Mouse (Mus musculus): ENCODE measurements around the gene Nanos1. TPM values are rescaled to one million over a fixed set of nuclear protein-coding genes. Genes with fewer than 3 reads are reported as not detected.

Gene Nanos1
- polyA plus RNA-seq, 1 experiment from 2014 or later = 1.2 TPM

DNA sequence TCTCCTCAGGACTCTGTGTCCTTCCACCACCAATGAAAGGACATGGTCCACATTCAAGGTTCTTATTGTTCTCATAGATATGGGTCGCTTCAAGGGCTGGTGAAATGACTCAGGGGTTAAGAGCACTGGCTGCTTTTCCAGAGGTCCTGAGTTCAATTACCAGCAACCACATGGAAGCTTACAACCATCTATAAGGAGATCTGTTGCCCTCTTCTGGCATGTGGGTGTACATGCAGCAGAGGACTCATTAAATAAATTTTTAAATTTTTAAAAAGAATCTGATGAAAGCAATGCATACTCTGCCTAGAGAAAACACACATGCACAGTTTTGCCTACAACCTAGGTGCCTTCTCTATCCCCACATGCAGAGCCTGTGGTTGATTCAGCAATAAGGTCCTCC is 15.2 kb upstream of the Nanos1 start:
- Histone ChIP-seq H3K9me3 (ENCODE audit: control insufficient read depth, low read length) (no peaks in the 10 kb centered on the region), H3K9ac (ENCODE audit: low read length) (no peak overlapping the region), H3K4me2 (ENCODE audit: low read length) (no peak overlapping the region), H3K4me1 (replicated peaks; ENCODE audit: control insufficient read depth, insufficient read depth, low read length) (no peaks in the 10 kb centered on the region), H3K4me3 (ENCODE audit: low read depth, low read length) (no peak overlapping the region), H3K27me3 (replicated peaks; ENCODE audit: control insufficient read depth, insufficient read depth, low read length) (no peaks in the 10 kb centered on the region), H3K36me3 (ENCODE audit: control insufficient read depth, insufficient read depth, low read length) (no peaks in the 10 kb centered on the region), H3K27ac (ENCODE audit: low read depth) (no peak overlapping the region)
- WGBS = 52% methylated on average over 1 of the region's 1 CpGs
- ATAC-seq (replicated peaks; ENCODE audit: low FRiP score, low TSS enrichment, low read depth) (no peak), DNase-seq (ENCODE audit: low spot score) (no peak)

DNA sequence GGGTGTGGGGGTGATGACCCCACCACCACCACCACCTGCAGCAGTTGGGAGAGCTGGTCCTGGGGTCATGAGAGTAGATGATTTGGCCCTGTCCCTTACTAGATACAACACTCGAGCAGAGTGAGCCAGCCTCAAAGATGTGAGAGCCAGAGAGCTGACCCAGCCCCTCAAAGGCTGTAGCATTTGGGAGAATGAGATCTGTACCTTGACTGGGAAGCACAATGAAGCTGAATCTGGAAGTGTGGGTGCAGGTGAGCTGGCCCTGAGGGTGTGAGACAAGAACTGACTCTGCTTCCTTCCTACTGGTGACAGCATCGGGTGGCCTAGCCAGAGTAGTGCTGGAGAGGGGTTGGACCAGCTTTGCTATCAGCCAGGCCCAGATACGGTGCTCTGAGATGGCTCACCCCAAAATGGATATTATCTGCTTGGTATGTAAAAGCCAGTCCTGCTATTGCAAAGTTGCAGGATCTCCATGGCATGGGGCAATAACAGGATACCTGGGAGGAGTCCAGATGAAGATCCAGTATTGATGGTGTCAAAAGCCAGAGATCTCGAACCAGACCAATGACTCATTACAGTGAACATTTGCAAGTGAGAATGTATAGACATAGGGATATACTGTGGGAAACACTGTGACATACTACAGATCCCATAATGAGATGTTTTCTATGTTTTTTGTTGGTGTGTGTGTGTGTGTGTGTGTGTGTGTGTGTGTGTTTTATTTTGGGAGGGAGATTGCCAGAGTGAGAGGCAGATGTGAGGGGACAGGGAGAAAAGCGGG is 11.8 kb upstream of the Nanos1 start:
- ATAC-seq (replicated peaks; ENCODE audit: low FRiP score, low TSS enrichment, low read depth) (no peak), DNase-seq (ENCODE audit: low spot score) (no peak)
- Histone ChIP-seq H3K36me3 (ENCODE audit: control insufficient read depth, insufficient read depth, low read length) (no peaks in the 10 kb centered on the region), H3K27me3 (replicated peaks; ENCODE audit: control insufficient read depth, insufficient read depth, low read length) (no peaks in the 10 kb centered on the region), H3K4me3 (ENCODE audit: low read depth, low read length) (no peak overlapping the region), H3K4me2 (ENCODE audit: low read length) (no peak overlapping the region), H3K27ac (ENCODE audit: low read depth) (no peak overlapping the region), H3K9me3 (ENCODE audit: control insufficient read depth, low read length) (no peaks in the 10 kb centered on the region), H3K4me1 (replicated peaks; ENCODE audit: control insufficient read depth, insufficient read depth, low read length) (no peaks in the 10 kb centered on the region), H3K9ac (ENCODE audit: low read length) (no peak overlapping the region)
- WGBS = 69% methylated on average over 5 of the region's 5 CpGs

DNA sequence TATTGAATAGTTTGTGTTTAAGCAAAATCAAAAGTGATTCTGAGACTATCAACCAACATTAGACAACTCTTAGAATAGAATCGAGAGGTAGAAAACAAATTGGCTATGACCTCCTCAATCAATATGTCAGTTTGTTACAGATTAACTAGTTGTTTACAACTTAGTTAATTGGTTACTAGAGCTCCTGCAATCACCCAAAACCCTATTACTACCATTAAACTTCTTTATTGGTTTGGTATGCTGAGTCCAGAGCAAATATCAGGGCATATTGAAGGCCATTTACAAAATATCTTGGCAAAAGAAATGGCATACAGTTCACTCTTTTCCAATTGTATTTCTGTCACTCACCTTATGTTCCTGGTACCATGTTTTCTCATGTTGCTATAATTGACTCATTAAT is 8.0 kb upstream of the Nanos1 start:
- Histone ChIP-seq H3K9ac (ENCODE audit: low read length) (no peak overlapping the region), H3K4me2 (ENCODE audit: low read length) (no peak overlapping the region), H3K9me3 (ENCODE audit: control insufficient read depth, low read length) (no peaks in the 10 kb centered on the region), H3K4me3 (ENCODE audit: low read depth, low read length) (no peak overlapping the region), H3K27ac (ENCODE audit: low read depth) (no peak overlapping the region), H3K27me3 (replicated peaks; ENCODE audit: control insufficient read depth, insufficient read depth, low read length) (no peaks in the 10 kb centered on the region), H3K4me1 (replicated peaks; ENCODE audit: control insufficient read depth, insufficient read depth, low read length) (no peaks in the 10 kb centered on the region), H3K36me3 (ENCODE audit: control insufficient read depth, insufficient read depth, low read length) (no peaks in the 10 kb centered on the region)
- ATAC-seq (replicated peaks; ENCODE audit: low FRiP score, low TSS enrichment, low read depth) (no peak), DNase-seq (ENCODE audit: low spot score) (no peak)
- 67% methylated on average over 1 of the region's 1 CpGs for WGBS

DNA sequence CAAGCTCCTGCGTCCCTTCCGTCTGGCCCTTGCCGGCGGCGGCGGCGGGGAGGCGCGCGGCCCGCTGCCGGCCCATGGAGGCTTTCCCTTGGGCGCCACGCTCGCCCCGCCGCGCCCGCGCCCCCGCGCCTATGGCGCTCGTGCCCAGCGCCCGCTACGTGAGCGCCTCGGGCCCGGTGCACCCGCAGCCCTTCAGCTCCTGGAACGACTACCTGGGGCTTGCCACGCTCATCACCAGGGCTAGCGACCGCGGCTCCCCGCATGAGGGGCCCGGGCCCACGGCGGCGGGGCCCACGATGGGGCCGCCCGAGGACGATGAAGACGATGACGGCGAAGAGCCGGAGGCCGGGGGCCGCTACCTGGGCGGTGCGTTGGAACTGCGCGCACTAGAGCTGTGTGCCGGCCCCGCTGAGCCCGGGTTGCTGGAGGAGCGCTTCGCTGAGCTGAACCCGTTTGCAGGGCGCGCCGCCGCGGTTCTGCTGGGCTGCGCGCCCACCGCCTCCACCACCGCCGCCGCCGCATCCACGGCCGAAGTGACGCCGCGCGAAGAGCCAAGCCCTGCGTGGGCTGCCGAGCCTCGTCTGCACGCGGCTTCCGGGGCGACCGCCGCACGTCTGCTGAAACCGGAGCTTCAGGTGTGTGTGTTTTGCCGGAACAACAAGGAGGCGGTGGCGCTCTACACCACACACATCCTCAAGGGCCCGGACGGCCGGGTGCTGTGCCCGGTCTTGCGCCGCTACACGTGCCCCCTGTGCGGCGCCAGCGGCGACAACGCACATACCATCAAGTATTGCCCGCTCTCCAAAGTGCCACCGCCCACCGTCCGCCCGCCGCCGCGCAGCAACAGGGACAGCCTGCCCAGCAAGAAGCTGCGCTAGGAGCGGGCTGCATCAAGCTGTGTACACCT is 658 bp downstream of the Nanos1 start:
- peak; percentile 58 for ATAC-seq (replicated peaks; ENCODE audit: low FRiP score, low TSS enrichment, low read depth)
- H3K27ac ChIP-seq (ENCODE audit: low read depth) = 0 out of 2 replicates have a peak overlapping the region, but pooled peaks have one; percentile 22
- under 1% methylated on average over 91 of the region's 115 CpGs for WGBS
- peak overlapping the region; percentile 100 for H3K4me2 ChIP-seq (ENCODE audit: low read length)
- no peaks in the 10 kb centered on the region for H3K9me3 ChIP-seq (ENCODE audit: control insufficient read depth, low read length)
- peak; percentile 74 for DNase-seq (ENCODE audit: low spot score)
- peaks cover 10% of the 10 kb centered on the region for H3K36me3 ChIP-seq (ENCODE audit: control insufficient read depth, insufficient read depth, low read length)
- peaks cover 7% of the 10 kb centered on the region; the same call in 1 of the 2 replicates for H3K4me1 ChIP-seq (replicated peaks; ENCODE audit: control insufficient read depth, insufficient read depth, low read length)
- H3K4me3 ChIP-seq (ENCODE audit: low read depth, low read length) = peak overlapping the region; percentile 71
- H3K9ac ChIP-seq (ENCODE audit: low read length) = peak overlapping the region; percentile 55
- 0 out of 2 replicates have a peak, but pooled peaks cover 8% of the 10 kb centered on the region for H3K27me3 ChIP-seq (replicated peaks; ENCODE audit: control insufficient read depth, insufficient read depth, low read length)

DNA sequence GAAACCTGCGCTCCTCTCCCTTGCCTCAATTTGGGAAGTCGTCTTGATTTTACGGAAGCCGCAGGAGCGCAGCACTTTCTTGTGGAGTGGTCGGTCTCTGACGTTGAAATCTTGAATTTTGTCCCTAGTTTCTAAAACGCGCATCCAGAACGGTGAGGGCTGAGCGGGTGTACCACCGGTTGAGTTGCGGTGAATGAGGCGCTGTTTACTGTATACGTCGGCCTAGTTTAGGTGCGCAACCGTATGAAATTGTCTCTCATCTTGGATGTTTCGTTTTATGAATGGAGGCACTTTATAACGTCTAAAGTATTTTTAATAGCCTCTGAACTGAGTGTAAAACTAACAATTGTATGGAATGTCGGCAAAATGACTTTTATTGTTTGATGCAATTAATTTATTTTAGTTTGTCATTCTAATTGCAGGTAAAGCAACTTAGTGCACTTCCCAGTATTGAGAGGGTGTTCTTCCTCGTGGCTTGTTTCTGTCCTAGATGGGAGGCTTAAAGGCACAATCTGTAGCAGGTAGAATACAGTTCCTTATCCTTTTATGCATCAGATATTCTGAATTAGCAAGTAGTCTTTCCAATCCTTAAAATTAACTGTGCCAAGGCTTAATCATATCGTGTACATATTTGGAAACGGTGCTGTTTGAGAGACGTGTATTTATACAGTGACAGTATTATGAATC is 1.5 kb downstream of the Nanos1 start:
- H3K4me3 ChIP-seq (ENCODE audit: low read depth, low read length) = peak overlapping the region; percentile 71
- peak overlapping the region; percentile 100 for H3K4me2 ChIP-seq (ENCODE audit: low read length)
- H3K4me1 ChIP-seq (replicated peaks; ENCODE audit: control insufficient read depth, insufficient read depth, low read length) = peaks cover 7% of the 10 kb centered on the region; the same call in 1 of the 2 replicates
- 0 out of 2 replicates have a peak, but pooled peaks cover 8% of the 10 kb centered on the region for H3K27me3 ChIP-seq (replicated peaks; ENCODE audit: control insufficient read depth, insufficient read depth, low read length)
- H3K27ac ChIP-seq (ENCODE audit: low read depth) = no peak overlapping the region
- 6% methylated on average over 25 of the region's 25 CpGs for WGBS
- H3K9ac ChIP-seq (ENCODE audit: low read length) = peak overlapping the region; percentile 55
- H3K9me3 ChIP-seq (ENCODE audit: control insufficient read depth, low read length) = no peaks in the 10 kb centered on the region
- peak; percentile 6; the same call in 1 of the 2 replicates for ATAC-seq (replicated peaks; ENCODE audit: low FRiP score, low TSS enrichment, low read depth)
- peaks cover 14% of the 10 kb centered on the region for H3K36me3 ChIP-seq (ENCODE audit: control insufficient read depth, insufficient read depth, low read length)
- DNase-seq (ENCODE audit: low spot score) = peak; percentile 72

DNA sequence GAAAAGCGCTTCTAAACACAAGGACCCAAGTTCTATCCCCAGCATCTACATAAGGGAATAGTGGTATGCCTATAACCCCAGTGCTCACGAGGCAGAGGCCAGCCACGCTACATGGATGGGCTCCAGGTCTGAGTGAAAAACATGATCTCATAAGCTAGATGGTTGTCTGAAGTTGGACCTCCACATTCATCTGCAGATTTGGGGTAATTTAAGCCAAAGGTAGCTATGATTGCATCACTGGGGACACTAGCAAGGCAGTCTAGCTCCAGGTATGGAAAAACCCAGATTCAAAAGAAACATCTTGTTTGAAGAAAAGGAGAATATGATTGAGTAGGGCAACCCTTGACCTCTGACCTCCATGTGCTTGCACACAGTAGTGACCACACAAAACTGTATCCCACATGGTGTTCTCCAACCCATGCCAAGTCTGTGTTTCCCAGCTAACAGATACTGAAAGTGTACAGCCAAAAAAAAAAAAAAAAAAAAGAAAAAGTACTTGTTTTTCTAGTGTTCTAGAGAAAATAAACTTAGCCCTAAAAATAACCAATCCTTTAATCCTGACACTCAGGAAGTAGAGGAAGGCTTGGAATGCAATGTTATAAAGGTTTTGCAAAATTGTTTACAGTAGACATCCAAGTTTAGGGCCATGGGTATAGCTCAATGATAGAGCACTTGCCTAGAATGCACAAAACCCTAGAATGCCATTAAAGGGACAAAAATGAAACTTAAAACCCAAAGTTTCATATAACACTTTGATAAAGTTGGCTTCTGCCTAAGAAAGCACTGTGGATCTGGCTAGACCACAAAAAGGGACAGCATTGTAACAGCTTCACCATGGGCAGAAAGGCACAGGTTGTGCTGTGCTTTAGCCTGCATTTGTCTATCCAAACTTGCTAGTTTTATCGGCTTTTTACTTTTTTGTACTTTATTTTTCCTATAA is 3.4 kb downstream of the Nanos1 start:
- DNase-seq (ENCODE audit: low spot score) (no peak), ATAC-seq (replicated peaks; ENCODE audit: low FRiP score, low TSS enrichment, low read depth) (no peak)
- Histone ChIP-seq H3K4me3 (ENCODE audit: low read depth, low read length) (no peak overlapping the region), H3K9ac (ENCODE audit: low read length) (no peak overlapping the region), H3K4me2 (ENCODE audit: low read length) (no peak overlapping the region), H3K27ac (ENCODE audit: low read depth) (no peak overlapping the region), H3K4me1 (replicated peaks; ENCODE audit: control insufficient read depth, insufficient read depth, low read length) (peaks cover 7% of the 10 kb centered on the region; the same call in 1 of the 2 replicates), H3K36me3 (ENCODE audit: control insufficient read depth, insufficient read depth, low read length) (peaks cover 34% of the 10 kb centered on the region), H3K9me3 (ENCODE audit: control insufficient read depth, low read length) (no peaks in the 10 kb centered on the region), H3K27me3 (replicated peaks; ENCODE audit: control insufficient read depth, insufficient read depth, low read length) (0 out of 2 replicates have a peak, but pooled peaks cover 8% of the 10 kb centered on the region)
- 82% methylated on average over 4 of the region's 4 CpGs for WGBS

DNA sequence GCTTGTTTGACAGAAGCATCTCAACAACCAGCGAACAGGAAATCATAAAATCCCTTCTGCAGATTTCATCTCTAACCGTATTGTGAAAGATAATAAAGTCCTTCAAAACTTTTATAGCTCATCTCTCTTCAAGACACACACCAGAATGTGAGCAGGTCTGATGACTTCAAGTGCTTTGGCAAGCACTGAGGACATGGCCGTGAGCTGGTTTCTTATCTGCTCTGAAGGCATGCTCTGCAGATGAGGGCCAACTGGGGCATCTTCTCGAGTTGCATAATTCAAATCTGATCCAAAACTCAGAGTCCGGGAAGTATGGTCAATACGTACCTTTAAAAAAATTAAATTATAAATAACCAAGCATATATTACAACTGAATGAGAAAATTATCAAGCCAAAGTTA is 17.6 kb downstream of the Nanos1 start:
- Histone ChIP-seq H3K4me3 (ENCODE audit: low read depth, low read length) (no peak overlapping the region), H3K9me3 (ENCODE audit: control insufficient read depth, low read length) (no peaks in the 10 kb centered on the region), H3K36me3 (ENCODE audit: control insufficient read depth, insufficient read depth, low read length) (peaks cover 95% of the 10 kb centered on the region), H3K27ac (ENCODE audit: low read depth) (no peak overlapping the region), H3K9ac (ENCODE audit: low read length) (no peak overlapping the region), H3K27me3 (replicated peaks; ENCODE audit: control insufficient read depth, insufficient read depth, low read length) (no peaks in the 10 kb centered on the region), H3K4me1 (replicated peaks; ENCODE audit: control insufficient read depth, insufficient read depth, low read length) (no peaks in the 10 kb centered on the region), H3K4me2 (ENCODE audit: low read length) (no peak overlapping the region)
- DNase-seq (ENCODE audit: low spot score) (no peak), ATAC-seq (replicated peaks; ENCODE audit: low FRiP score, low TSS enrichment, low read depth) (no peak)
- 88% methylated on average over 6 of the region's 6 CpGs for WGBS

Data from intestine, embryonic 14.5 days (tissue).